Mouse (Mus musculus): ENCODE data around the gene Fcf1.

DNA sequence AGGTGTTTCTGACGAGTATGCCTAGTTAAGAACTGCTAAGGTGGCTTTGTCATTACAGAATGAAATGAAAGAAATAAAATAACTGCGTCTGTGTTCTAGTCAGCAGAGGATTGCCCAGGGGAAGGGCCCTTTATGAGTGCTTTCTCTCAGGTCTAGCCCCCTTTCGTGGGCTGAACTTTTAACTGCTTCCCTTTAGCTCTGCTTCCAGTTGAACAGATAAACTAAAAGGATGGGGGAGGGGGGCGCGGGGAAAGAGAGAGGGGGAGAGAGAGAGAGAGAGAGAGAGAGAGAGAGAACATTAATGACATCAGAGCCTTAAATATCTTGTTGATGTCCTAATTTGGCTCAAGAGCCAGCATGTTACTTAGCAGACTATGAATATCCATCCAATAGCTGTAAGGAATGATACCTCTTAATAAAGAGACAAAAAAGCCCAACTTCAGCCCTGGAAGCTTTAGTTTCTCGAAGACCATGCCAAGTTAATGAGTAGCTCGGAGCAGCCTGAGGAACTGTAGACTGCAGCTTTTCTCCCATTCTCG lies 48.7 kb upstream of the Fcf1 start:
- TF ChIP-seq USF1 (IDR thresholded peaks at IDR 0.05; ENCODE audit: low read depth) (no peak), POLR2A (IDR thresholded peaks at IDR 0.05; ENCODE audit: insufficient read length, low read depth) (no peak), MYOG (IDR thresholded peaks at IDR 0.05; ENCODE audit: control insufficient read depth in 1 of 3, insufficient read depth in 1 of 3, insufficient read length in 2 of 3, low read depth in 2 of 3) (no peak), CEBPB (IDR thresholded peaks at IDR 0.05; ENCODE audit: insufficient read depth, poor library complexity, severe bottlenecking) (no peak), MYOD1 (IDR thresholded peaks at IDR 0.05; ENCODE audit: control insufficient read depth in 1 of 3, insufficient read length in 2 of 3, low read depth in 2 of 3) (no peak)

Measured in myocyte (in vitro differentiated cells).